Mouse (Mus musculus): ENCODE measurements at regions not wholly inside any gene's neighbourhood (a gene's known extent, or its start where the extent isn't known, plus 50 kb on each side); places are given as distances from the start of the nearest gene placed in this dataset.

DNA sequence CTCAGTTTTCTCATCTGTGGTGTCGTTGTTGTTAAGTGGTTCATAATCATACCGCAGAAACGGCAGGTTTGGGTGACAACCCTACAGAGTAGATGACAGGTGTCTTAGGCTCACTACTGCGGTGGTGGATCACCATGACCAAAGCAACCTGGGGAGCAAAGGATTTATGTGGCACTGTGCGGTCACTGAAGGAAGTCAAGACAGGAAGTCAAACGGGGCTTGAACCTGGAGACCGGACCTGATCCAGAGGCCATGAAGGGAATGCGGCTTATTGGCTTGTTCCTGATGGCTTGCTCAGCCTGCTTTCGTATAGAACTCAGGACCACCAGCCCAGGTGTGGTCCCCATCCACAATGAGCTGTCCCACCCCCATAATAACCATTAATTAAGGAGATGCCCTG, 124.4 kb upstream of the Med13l start:
- TF ChIP-seq CTCF (IDR thresholded peaks at IDR 0.05; ENCODE audit: low read depth, low read length) (no peak), GATA2 (IDR thresholded peaks at IDR 0.05; ENCODE audit: borderline replicate concordance, low read depth, low read length) (no peak), POLR2AphosphoS5 (IDR thresholded peaks at IDR 0.05; ENCODE audit: insufficient replicate concordance, low read depth, low read length) (no peak), GATA1 (IDR thresholded peaks at IDR 0.05; ENCODE audit: borderline replicate concordance, low read length) (no peak), TAL1 (conservative IDR thresholded peaks at IDR 0.05; ENCODE audit: low read depth, low read length) (no peak)

Data from G1E (cell line).